Mouse (Mus musculus): ENCODE results near the gene Dusp12.

GRCm38 (mm10) chr1:170829344-170829743 is 56.0 kb downstream of the Dusp12 start:
- TF ChIP-seq GATA1 (IDR thresholded peaks at IDR 0.05; ENCODE audit: low read length) (no peak), TAL1 (IDR thresholded peaks at IDR 0.05; ENCODE audit: low read length) (no peak)
